Mouse (Mus musculus) cerebellum, adult 2 months (tissue): Measurements from ENCODE around the gene Fhod1.

Experiments used
- CTCF ChIP-seq: fragments of 200-500 bp; IDR thresholded peaks from 2 replicates; pipeline ENCODE4 v1.5.1; 2011; ENCODE audit warnings: low read depth, mild to moderate bottlenecking, control low read depth, low read length, moderate library complexity, borderline replicate concordance; ENCODE audit not compliant: insufficient read depth
- POLR2A ChIP-seq: fragments of 200-500 bp; IDR thresholded peaks from 2 replicates; pipeline ENCODE4 v1.6.1; 2011; ENCODE audit warnings: low read length, control low read depth, borderline replicate concordance; ENCODE audit not compliant: insufficient read depth

DNA sequence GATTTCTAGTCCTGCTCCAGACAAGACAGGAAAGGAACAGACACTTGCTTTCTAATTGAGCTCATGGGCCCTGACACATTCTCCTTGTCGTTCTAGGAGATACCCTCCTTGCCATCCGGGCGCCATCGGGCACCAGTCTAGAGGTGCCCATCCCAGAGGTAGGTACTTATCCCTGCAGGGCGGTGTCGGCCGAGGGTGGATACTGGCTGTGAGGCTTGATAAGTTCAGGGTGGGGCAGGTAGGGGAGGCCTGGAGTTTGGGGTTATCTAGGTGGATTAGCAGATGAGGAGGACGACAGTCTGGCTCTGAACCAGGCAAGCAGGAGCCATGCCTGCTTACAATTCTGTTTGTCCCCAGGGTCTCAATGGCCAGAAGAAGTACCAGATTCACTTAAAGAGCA is 47.8 kb downstream of the Fhod1 start:
- TF ChIP-seq CTCF (no peak), POLR2A (no peak)
